Mouse (Mus musculus) gastrocnemius, adult 2 months (tissue): ENCODE data around the gene Thrap3. TPM values are rescaled to one million over a fixed set of nuclear protein-coding genes. Genes with fewer than 3 reads are reported as not detected.

Experiments used
- DNase-seq: peaks from one replicate; pipeline ENCODE4 v3.0.0; 2022
- H3K27ac ChIP-seq: fragments of 200-600 bp; 2 replicates; pipeline ENCODE4 v1.8.1; 2022; ENCODE audit warnings: mild to moderate bottlenecking
- H3K4me3 ChIP-seq: fragments of 200-600 bp; 2 replicates; pipeline ENCODE4 v1.8.1; 2022; ENCODE audit warnings: mild to moderate bottlenecking, moderate library complexity
- CTCF ChIP-seq: fragments of 200-600 bp; IDR thresholded peaks from 2 replicates; pipeline ENCODE4 v1.8.1; 2022; ENCODE audit warnings: antibody characterized with exemption, mild to moderate bottlenecking, moderate library complexity
- intact Hi-C: fragments of 180-260 bp; cut with DNase I; formaldehyde crosslinking; loops from one replicate; pipeline ENCODE4 v1.15.1; 2025
- long read RNA-seq, 2 experiments: library from polyadenylated mRNA; stranded (forward); transcript quantifications; one replicate each; pipeline ENCODE4 v2.0.0; 2021
- total RNA-seq, 2 experiments: library from RNA; stranded (reverse); gene quantifications; 2 replicates each; pipeline ENCODE4 v1.2.3; 2021

Gene Thrap3
- total RNA-seq: 100 to 1,000 TPM; 102 to 108 TPM
- long read RNA-seq, experiment 1, full-length matches to known transcripts: 9 of 34 reads
- long read RNA-seq, experiment 1, partial matches to known transcripts: 4 of 34 reads
- long read RNA-seq, experiment 1, other reads (novel, unspliced or antisense): 21 of 34 reads
- long read RNA-seq, experiment 2, full-length matches to known transcripts: 8 of 32 reads
- long read RNA-seq, experiment 2, partial matches to known transcripts: 6 of 32 reads
- long read RNA-seq, experiment 2, other reads (novel, unspliced or antisense): 18 of 32 reads

GRCm38 (mm10) chr4:126202303-126203181 is at the start of gene Thrap3:
Gene Thrap3 (minus strand): TSS chr4:126202760.
- intact Hi-C loops: no loop called here
- no peak for TF ChIP-seq CTCF
- peak; percentile 100 for DNase-seq
- H3K27ac ChIP-seq: peak within 1 kb of the TSS; percentile 97
- peak within 1 kb of the TSS; percentile 86 for H3K4me3 ChIP-seq

DNA sequence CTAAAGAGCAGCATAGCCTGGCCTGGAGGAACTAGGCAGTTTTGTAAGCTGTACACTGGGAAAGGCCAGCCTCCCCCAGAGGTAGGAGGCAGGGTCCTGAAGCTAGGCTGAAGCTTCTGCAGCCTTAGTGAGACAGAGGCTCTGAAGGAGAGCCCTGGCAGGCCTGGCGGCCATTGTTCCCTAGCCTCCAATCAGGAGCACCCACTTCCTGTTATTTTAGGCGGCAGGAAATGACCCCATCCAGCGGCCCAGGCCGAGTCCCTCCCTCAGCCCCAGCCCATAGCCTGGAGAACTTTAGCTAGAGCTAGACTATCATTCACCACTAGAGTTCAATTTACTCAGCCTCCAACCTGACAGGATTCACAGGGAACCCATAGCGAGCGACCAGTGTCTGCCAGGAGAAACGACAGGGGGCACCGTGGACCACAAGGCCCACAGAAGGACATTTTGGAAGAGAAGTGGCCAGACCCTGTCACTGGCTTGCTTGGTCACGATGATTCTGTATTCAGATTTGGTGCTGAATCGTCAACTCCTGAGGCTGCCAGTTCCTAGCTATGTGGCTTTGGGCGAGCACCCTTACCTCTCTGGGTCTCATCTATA is 49.2 kb upstream of the Thrap3 start:
- DNase-seq: peak; percentile 71
- peak overlapping the region; percentile 99 for H3K4me3 ChIP-seq
- TF ChIP-seq CTCF: no peak
- intact Hi-C loops: no loop called here
- peak overlapping the region; percentile 96 for H3K27ac ChIP-seq

DNA sequence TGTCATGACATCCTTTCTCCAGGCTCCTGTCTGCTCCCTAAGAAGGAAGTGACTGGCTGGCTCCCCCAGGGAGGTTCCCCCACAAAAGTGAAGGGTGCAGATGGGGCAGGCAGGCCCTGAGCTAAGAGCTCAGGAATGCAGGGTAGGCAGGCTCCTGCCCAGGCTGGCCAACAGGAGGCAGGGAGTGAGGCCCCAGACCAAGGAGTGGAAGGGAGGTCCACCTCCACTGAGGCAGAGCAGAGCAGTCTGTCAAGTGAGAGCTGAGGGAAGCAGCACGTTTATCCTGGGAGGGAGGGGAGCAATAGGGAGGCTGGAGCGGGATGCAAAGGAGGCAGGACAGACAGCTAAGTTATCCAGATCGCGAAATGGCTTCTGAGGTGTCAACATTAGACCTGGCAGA is 48.1 kb upstream of the Thrap3 start:
- peak overlapping the region; percentile 96 for H3K27ac ChIP-seq
- DNase-seq: no peak
- H3K4me3 ChIP-seq: peak overlapping the region; percentile 35; the same call in 1 of the 2 replicates
- intact Hi-C loops: no loop called here
- TF ChIP-seq CTCF: no peak

GRCm38 (mm10) chr4:126248261-126248868 is 45.8 kb upstream of the Thrap3 start:
- no peak for TF ChIP-seq CTCF
- Histone ChIP-seq H3K27ac (peak overlapping the region; percentile 67), H3K4me3 (peak overlapping the region; percentile 19)
- intact Hi-C loops: no loop called here
- DNase-seq: no peak

GRCm38 (mm10) chr4:126246202-126246889 is 43.8 kb upstream of the Thrap3 start:
- intact Hi-C loops: no loop called here
- TF ChIP-seq CTCF: no peak
- no peak for DNase-seq
- peak overlapping the region; percentile 67 for H3K27ac ChIP-seq
- no peak overlapping the region for H3K4me3 ChIP-seq

DNA sequence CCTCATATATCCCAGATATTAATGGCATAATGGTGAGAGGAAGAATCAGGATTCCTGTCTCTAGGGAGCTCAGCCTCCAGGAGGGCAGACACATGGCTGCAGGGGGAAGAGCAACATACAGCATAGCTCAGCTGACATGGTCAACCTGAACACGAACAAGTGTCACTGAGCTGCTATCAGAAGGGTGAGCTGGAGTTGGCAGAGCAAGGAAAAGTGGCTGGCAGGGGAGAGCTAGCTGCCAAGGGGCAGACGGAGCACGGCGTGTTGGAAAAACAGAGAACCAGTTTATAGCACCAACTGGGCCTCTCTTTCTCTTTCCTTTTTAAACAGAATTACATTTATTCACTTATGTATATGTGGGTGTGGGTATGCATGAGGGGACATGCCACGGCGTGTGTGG is 40.0 kb upstream of the Thrap3 start:
- peak; percentile 62 for DNase-seq

DNA sequence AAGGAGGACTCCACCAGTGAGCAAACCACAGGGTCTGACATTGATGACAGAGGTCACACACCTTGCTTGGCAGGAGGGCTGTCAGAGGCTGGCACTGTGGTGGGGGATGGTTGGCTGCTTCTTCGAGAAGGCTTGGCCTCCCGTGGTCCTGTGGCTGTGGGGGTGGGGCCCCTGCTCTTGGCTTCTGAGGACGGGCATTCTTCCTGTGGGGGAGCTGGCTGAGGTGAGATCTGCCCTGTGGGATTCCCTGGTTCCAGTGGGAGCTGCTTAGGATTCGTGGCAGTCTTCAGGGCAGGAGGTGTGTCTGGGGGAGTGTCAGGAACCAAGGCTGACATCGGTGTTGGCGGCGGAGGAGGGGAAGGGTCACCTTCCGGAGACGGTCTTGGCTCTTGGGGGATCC is 39.4 kb upstream of the Thrap3 start:
- no peak for TF ChIP-seq CTCF
- H3K4me3 ChIP-seq: peak overlapping the region; percentile 15
- peak overlapping the region; percentile 77 for H3K27ac ChIP-seq
- no peak for DNase-seq
- intact Hi-C loops: no loop called here

More for the DNA sequence above, 40.0 kb upstream of the Thrap3 start:
- Histone ChIP-seq H3K27ac (peak overlapping the region; percentile 77), H3K4me3 (no peak overlapping the region; the same call in 1 of the 2 replicates)
- no peak for TF ChIP-seq CTCF
- intact Hi-C loops: no loop called here

- no peak for TF ChIP-seq CTCF
- no peak overlapping the region for H3K4me3 ChIP-seq
- no peak for DNase-seq
- peak overlapping the region; percentile 94 for H3K27ac ChIP-seq
- intact Hi-C loops: no loop called here
These were observed 37.4 kb upstream of the Thrap3 start for GRCm38 (mm10) chr4:126239862-126240475.

DNA sequence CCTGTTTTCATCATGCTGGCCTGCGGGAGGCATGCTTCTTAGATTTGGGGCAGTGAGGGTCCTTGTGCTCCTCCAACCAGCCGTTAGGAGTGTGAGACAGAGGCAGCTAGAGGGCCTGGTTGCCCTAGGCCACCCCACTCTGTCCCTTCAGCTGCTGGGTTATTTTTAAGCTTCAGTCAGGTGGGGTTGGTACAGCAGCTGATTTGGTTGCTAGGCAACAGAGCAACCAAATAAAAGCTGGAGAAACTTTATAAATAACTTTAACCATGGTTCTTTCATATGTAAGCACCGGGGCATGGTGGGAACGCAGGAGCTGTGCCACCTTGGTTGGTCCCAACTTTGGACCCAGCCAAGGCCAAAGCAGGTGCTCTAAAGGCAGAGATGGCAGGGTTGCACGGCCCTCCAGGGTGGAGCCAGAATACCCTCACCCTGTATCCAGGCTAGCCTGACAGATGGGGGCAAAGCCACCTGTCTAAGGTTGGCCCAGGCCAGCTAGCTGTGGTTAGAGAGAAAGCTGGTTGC is 35.2 kb upstream of the Thrap3 start:
- intact Hi-C loops: loop anchor here (1.0 kb wide), 1 partner anchor 23 kb away; no protein-coding TSS in a partner anchor
- peak; percentile 49 for TF ChIP-seq CTCF
- DNase-seq: peak; percentile 78
- Histone ChIP-seq H3K27ac (peak overlapping the region; percentile 94), H3K4me3 (peak overlapping the region; percentile 65)

GRCm38 (mm10) chr4:126236467-126237280 is 34.1 kb upstream of the Thrap3 start:
- H3K27ac ChIP-seq: peak overlapping the region; percentile 94
- DNase-seq: peak; percentile 41
- no peak for TF ChIP-seq CTCF
- intact Hi-C loops: loop anchor here (1.0 kb wide), 1 partner anchor 24 kb away; no protein-coding TSS in a partner anchor
- peak overlapping the region; percentile 65 for H3K4me3 ChIP-seq
